Mouse (Mus musculus) thymus, adult 2 months (tissue): ENCODE data around the gene Mfap1b. TPM values are rescaled to one million over a fixed set of nuclear protein-coding genes. Genes with fewer than 3 reads are reported as not detected.

Experiments used
- DNase-seq: peaks from one replicate; pipeline ENCODE4 v3.0.0; 2021
- H3K27ac ChIP-seq: fragments of 200-500 bp; 2 replicates; pipeline ENCODE4 v1.5.1; 2012; ENCODE audit warnings: low read length, control low read depth; ENCODE audit not compliant: control insufficient read depth, insufficient read depth
- H3K27me3 ChIP-seq: fragments of 200-500 bp; 2 replicates; pipeline ENCODE4 v1.6.1; 2012; ENCODE audit warnings: mild to moderate bottlenecking, low read length, moderate library complexity, mixed read lengths; ENCODE audit not compliant: control insufficient read depth, insufficient read depth
- H3K36me3 ChIP-seq: fragments of 200-500 bp; 2 replicates; pipeline ENCODE4 v1.6.1; 2012; ENCODE audit warnings: mild to moderate bottlenecking, low read length, moderate library complexity; ENCODE audit not compliant: control insufficient read depth, insufficient read depth
- H3K4me1 ChIP-seq: fragments of 200-500 bp; replicated peaks from 2 replicates; pipeline ENCODE4 v1.6.1; 2012; ENCODE audit warnings: low read length; ENCODE audit not compliant: control insufficient read depth, insufficient read depth
- H3K4me3 ChIP-seq: fragments of 200-500 bp; 2 replicates; pipeline ENCODE4 v1.5.1; 2012; ENCODE audit warnings: mild to moderate bottlenecking, low read length, control low read depth, moderate library complexity; ENCODE audit not compliant: control insufficient read depth, insufficient read depth
- CTCF ChIP-seq: fragments of 200-500 bp; IDR thresholded peaks from 2 replicates; pipeline ENCODE4 v1.5.1; 2012; ENCODE audit warnings: mild to moderate bottlenecking, control low read depth, low read length, moderate library complexity, borderline replicate concordance; ENCODE audit not compliant: control insufficient read depth, poor library complexity, insufficient read depth; ENCODE audit errors: extremely low read depth
- POLR2A ChIP-seq: fragments of 200-500 bp; IDR thresholded peaks from 2 replicates; pipeline ENCODE4 v1.6.1; 2012; ENCODE audit warnings: mild to moderate bottlenecking, low read length, control low read depth, moderate library complexity; ENCODE audit not compliant: control insufficient read depth, poor library complexity, insufficient read depth; ENCODE audit errors: extremely low read depth
- WGBS: fragments of 180-500 bp; shearing (Covaris S2); methylation state at CpG from one replicate; pipeline ENCODE4 v1.1.7; 2018; 5-methylcytosine and 5-hydroxymethylcytosine counted together
- polyA plus RNA-seq: library from polyadenylated mRNA; depleted of rRNA; stranded (reverse); fragments of >200 nt; gene quantifications from 2 replicates; pipeline ENCODE4 v1.2.3, GENCODE M21; 2012

Gene Mfap1b
- polyA plus RNA-seq, 1 experiment: 5.1 TPM

DNA sequence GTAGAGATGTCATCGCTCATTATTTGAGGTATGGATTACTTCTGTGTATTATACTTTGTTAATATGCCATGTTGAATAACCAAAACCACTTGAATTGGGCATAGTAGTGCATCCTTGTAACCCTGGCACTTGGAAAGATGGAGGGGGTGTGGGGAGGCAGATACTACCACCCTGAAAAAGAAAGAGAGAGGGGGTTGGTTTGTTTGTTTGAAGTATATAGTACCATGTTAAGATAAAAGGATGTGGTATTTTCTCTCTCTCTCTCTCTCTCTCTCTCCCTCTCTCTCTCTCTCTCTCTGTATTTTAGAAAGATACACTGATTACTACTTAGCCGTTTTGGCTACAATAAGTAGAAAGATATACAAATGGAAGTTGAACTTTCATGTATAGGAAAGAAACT is 48.0 kb downstream of the Mfap1b start:
- 83% methylated on average over 2 of the region's 2 CpGs for whole genome bisulfite sequencing
- no peak for DNase-seq
- Histone ChIP-seq H3K4me3 (no peak overlapping the region), H3K27me3 (no peaks in the 10 kb centered on the region), H3K27ac (no peak overlapping the region), H3K36me3 (peaks cover 73% of the 10 kb centered on the region), H3K4me1 (no peaks in the 10 kb centered on the region)
- TF ChIP-seq CTCF (no peak), POLR2A (no peak)

GRCm38 (mm10) chr2:121423166-121423565 is 50.7 kb downstream of the Mfap1b start:
- TF ChIP-seq POLR2A (no peak), CTCF (no peak)
- H3K27me3 ChIP-seq: no peaks in the 10 kb centered on the region
- no peak overlapping the region for H3K27ac ChIP-seq
- 83% methylated on average over 2 of the region's 2 CpGs for WGBS
- H3K36me3 ChIP-seq: peaks cover 62% of the 10 kb centered on the region
- no peaks in the 10 kb centered on the region for H3K4me1 ChIP-seq
- H3K4me3 ChIP-seq: no peak overlapping the region
- no peak for DNase-seq

DNA sequence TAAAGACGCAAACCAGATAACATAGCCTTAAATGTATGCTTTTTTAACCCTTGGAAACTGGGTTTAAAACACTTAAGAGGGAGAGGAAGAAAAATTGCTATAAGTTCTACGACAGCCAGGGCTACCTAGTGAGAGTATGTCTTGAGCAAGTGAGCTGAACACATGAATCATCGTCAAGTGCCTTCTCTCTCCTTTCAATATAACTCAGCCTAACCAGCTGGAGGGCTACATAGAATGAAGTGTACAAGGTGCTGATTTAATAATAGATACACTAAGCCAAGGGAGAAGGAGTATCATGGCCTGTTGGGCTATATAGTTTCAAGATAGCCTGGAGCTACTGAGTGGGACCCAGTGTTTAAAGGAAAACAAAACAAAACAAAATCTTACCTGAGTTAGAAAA is 55.4 kb downstream of the Mfap1b start:
- DNase-seq: no peak
- Histone ChIP-seq H3K27ac (no peak overlapping the region), H3K4me3 (no peak overlapping the region), H3K4me1 (0 out of 2 replicates have a peak, but pooled peaks cover 3% of the 10 kb centered on the region), H3K27me3 (no peaks in the 10 kb centered on the region), H3K36me3 (peaks cover 30% of the 10 kb centered on the region)
- WGBS: 87% methylated on average over 3 of the region's 3 CpGs
- TF ChIP-seq CTCF (no peak), POLR2A (no peak)

DNA sequence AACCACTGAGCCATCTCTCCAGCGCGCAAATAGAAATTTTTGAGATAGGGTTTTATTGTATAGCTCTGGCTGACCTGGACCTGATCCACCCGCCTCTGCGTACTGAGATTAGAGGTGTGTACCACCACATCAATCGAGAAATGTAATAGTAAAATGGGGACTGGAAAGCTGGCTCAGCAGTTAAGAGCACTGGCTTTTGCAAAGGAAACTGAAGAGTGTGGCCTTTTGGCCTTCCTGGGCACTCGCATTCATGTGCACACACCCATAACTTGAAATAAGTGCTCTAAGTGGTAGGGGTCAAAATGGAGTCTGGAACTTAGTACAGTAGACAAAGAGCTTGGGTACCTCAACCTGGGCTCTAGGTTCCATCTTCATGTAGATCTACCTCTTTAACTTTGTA is 57.5 kb downstream of the Mfap1b start:
- WGBS: 91% methylated on average over 6 of the region's 6 CpGs

DNA sequence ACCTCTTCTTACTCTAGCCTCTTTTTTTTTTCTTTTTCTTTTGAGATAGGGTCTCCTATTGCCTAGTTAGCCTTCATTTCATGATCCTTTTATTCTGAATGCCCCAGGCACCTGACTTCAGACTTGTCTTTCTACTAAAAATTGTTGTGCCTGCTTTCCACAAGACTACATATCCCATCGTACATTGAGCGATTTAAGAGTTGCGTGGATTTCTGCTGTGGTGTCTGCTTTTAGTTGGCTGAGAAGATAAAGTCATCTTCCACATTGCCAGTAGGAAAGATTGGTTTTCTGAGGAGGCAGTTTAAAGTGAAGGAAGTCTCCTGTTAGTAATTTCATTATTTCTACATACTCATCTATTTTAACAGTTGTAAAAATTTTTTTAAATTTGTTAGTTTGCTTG is 58.3 kb downstream of the Mfap1b start:
- H3K4me3 ChIP-seq: no peak overlapping the region
- H3K36me3 ChIP-seq: peaks cover 11% of the 10 kb centered on the region; the same call in 1 of the 2 replicates
- TF ChIP-seq POLR2A (no peak), CTCF (no peak)
- 89% methylated on average over 3 of the region's 3 CpGs for WGBS
- H3K27ac ChIP-seq: no peak overlapping the region
- no peak for DNase-seq
- H3K4me1 ChIP-seq: peaks cover 7% of the 10 kb centered on the region
- no peaks in the 10 kb centered on the region for H3K27me3 ChIP-seq

More for the DNA sequence above, 57.5 kb downstream of the Mfap1b start:
- Histone ChIP-seq H3K4me3 (no peak overlapping the region), H3K27me3 (no peaks in the 10 kb centered on the region), H3K27ac (no peak overlapping the region), H3K4me1 (peaks cover 7% of the 10 kb centered on the region), H3K36me3 (peaks cover 12% of the 10 kb centered on the region; the same call in 1 of the 2 replicates)
- TF ChIP-seq POLR2A (no peak), CTCF (no peak)
- no peak for DNase-seq

DNA sequence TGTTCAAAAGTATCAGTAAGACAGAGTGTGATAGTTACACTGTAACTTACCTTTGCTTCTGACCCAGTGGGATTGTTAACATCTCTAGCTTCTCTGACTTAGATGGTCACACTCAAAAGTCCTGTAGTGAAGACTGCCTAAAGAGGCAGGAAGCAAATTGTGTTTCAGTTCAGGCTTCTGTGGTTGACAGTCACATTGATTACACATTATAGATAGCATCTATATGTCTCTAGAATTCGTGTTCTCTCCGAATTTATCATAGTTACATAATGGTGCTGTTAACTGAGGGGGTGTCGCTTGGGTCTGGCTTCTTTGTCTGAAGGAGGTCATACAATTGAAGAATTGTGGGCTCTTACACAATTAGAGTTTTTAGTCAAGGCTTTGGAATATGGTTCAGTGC is 58.8 kb downstream of the Mfap1b start:
- H3K27me3 ChIP-seq: no peaks in the 10 kb centered on the region
- peaks cover 9% of the 10 kb centered on the region; the same call in 1 of the 2 replicates for H3K36me3 ChIP-seq
- no peak overlapping the region for H3K4me3 ChIP-seq
- TF ChIP-seq POLR2A (no peak), CTCF (no peak)
- peaks cover 7% of the 10 kb centered on the region for H3K4me1 ChIP-seq
- 34% methylated on average over 3 of the region's 3 CpGs for WGBS
- H3K27ac ChIP-seq: no peak overlapping the region
- DNase-seq: no peak

DNA sequence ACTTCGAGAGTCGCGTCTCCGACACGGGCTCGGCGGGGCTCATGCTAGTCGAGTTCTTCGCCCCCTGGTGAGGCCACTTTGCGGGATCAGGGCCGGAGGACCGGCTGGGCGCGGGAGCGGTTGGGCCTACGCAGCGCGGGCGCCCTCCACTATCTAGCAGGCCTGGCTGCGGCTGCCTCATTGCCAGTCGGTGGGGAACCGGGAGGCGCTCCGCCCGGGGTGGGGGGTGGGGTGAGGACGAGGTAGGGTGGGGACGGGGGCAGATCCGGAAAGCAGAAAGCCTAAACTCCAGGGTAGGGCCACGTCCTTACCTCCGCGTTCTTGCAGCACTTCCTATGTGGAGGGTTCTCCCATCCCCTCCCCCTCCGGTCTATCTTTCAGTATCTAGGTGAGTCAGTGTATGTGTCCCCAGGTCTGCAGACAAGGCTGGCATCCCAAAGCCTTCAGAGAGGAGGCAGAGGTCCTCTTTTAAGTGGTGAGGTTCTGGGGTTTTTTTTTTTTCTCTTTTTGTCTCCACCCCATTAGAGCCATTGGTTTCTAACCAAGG is 59.7 kb downstream of the Mfap1b start:
- DNase-seq: peak; percentile 52

More for the DNA sequence above, 59.7 kb downstream of the Mfap1b start:
- 1% methylated on average over 32 of the region's 32 CpGs for WGBS
- H3K36me3 ChIP-seq: peaks cover 9% of the 10 kb centered on the region; the same call in 1 of the 2 replicates
- H3K27ac ChIP-seq: peak overlapping the region; percentile 55
- no peaks in the 10 kb centered on the region for H3K27me3 ChIP-seq
- TF ChIP-seq POLR2A (no peak), CTCF (no peak)
- peak overlapping the region; percentile 87 for H3K4me3 ChIP-seq
- H3K4me1 ChIP-seq: peaks cover 7% of the 10 kb centered on the region
